Mouse (Mus musculus) heart, postnatal 36 days (tissue): Measurements from ENCODE around the gene Rnf44. TPM values are rescaled to one million over a fixed set of nuclear protein-coding genes. Genes with fewer than 3 reads are reported as not detected.

ENCODE experiments used
- DNase-seq, 2 experiments: peaks; one replicate each; pipeline ENCODE4 v3.0.0; 2021 to 2022
- intact Hi-C: fragments of 180-260 bp; cut with DNase I; formaldehyde crosslinking; loops from one replicate; pipeline ENCODE4 v1.15.1; 2025
- total RNA-seq, 2 experiments: library from RNA; stranded (reverse); gene quantifications; 2 replicates each; pipeline ENCODE4 v1.2.3; 2021

Gene Rnf44
- total RNA-seq, 2 experiments from 2014 or later: 50.1 to 54.7 TPM

GRCm38 (mm10) chr13:54687575-54688424, 5.9 kb downstream of the Rnf44 start:
- intact Hi-C loops: loop anchor here (2.0 to 5.0 kb wide), 2 partner anchors 65 to 125 kb away; no protein-coding TSS in a partner anchor
- peak; percentile 97 to 98 for DNase-seq

DNA sequence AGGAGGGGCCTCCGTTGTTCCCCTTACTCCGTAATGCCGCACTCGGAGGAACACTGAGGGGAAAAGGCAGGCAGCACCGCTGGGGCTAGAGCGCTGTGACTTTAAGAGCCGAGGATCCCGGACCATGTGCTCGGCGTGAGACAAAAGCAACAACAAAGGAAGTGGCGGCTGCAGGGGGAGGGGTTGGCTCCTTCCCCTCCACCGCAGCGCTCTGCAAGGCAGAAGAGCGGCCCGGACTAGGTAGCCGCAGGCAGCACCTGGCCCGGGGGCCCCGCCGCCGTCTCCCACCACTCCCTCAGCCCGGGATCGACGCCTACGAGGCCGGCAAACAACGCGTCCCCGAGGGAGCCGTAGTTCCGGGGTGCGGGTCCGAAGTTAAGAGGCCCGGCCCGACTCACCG, 6.6 kb downstream of the Rnf44 start:
- peak; percentile 74 to 80 for DNase-seq
- intact Hi-C loops: loop anchor here (2.0 to 5.0 kb wide), 2 partner anchors 64 to 125 kb away; no protein-coding TSS in a partner anchor

DNA sequence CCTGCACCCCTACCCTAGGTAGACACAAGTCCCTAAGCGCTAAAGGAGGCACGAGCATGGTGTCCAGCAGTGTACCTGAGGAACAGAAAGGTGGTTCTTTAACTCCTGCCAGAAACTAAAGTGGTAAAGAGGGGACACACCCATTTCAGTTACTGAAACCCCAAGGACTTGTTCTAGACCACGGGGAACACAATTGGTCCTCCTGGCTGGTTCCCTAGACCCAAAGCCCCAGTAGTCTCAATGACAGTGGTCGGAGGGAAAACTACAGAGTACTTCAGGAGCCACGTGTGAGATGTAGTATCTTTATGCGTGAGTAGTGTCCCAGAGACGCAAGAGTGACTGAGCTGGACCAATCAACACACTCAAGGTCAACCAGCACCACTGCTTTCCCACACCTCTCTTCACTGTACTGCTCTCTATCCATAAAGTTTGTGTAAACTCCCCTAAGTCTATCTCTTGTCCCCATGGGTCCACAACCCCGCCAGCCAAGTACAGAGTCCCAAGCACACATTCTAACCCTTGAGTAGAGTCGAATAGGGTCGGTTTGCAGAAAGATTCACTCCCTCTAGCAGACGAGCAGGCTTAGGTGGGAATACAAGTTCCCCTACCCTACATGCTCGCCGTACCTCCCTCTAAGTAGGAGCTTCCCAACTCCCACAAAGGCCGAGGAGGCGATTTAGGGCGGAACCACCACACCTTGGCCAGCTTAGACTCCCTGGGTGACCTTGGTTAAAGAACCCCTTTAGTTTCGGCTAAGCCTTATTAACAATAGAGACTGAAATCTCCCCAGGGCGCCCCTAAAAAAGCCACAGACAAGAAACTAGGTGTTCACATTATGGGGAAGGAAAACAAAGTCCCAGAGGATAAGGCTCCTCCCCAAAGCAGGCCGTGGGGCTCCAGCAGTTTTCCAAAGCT, 7.3 kb downstream of the Rnf44 start:
- DNase-seq: no peak
- intact Hi-C loops: loop anchor here (2.0 to 5.0 kb wide), 2 partner anchors 64 to 124 kb away; no protein-coding TSS in a partner anchor

- peak; percentile 34 to 50 for DNase-seq
- intact Hi-C loops: loop anchor here (5.0 kb wide), 1 partner anchor 123 kb away; no protein-coding TSS in a partner anchor
These were observed 8.5 kb downstream of the Rnf44 start for GRCm38 (mm10) chr13:54685174-54685573.

DNA sequence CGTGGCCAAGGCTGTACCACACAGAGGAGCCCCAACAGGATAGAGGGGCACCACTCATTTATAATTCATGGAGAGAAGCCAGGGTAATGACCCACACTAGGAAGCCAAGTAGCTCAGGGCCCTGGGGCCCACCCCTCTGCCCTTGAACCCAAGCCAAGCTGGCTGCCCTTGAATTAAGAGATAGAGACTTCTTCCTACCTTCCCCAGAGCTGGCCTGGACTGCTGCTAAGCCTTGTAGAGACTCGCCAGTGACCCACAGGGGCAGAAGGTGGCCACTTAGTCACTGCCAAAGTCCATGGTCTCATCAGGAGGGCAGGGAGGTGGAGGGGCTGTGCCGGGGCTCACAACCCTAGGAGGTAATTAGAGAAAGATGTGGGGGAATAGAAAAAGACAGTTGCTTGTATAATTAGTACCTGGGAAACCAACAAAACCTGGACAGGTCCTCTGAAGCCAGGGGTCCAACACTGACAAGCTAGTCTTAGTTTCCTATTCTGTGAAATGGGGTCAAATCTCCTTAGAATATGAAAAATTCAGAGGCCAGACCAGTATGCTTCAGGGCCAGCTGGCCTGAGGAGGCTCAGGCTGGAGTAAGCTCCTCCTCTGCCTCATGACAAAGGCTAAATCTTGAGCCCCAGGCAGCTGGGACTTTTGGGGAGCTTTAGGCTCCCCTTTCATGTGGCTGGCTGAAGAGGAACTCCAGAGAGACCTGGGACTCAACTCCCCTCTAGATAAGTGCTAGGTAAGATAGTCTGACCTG, 9.4 kb downstream of the Rnf44 start:
- intact Hi-C loops: no loop called here

DNA sequence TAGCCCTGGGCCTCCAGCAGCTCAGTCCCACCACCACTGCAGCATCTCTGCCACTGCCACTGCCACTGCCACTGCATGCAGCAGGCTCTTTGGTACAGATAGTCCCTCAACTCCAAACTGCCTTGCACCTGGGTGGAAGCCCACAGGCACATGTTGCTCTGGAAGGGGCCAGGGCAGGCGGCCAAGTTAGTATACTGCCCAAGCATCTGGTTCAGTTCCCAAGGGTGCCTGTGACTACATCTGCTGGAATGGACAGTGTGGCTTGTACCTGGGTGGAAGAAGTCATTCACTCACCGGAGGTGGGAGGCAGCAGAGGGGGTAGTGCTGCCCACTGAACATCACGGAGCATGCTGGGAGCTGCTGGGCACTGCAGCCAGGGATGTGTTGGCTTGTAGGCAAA, 10.4 kb downstream of the Rnf44 start:
- no peak for DNase-seq
- intact Hi-C loops: no loop called here

More for the DNA sequence above, 9.4 kb downstream of the Rnf44 start:
- no peak for DNase-seq

DNA sequence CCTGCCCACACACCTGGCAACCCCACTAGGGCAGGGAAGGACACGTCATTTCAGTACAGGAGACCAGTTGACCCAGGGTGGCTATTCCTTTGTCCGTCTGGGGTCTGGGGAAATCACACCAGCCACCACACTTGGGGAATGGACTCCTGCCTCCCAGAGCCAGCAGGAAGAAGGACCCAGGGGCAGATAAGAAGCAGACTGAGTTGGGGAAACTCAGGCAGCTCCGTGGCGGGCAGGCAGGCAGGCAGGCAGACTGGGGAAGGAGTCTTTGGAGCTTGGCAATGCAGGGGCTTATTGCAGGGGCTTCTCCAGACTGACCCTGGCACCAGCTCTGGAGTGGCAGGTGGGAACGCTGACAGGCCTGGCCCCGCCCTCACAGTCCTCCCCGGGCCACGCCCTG, 12.4 kb downstream of the Rnf44 start:
- no peak for DNase-seq
- intact Hi-C loops: no loop called here

- DNase-seq: no peak
- intact Hi-C loops: no loop called here
These were observed 13.4 kb downstream of the Rnf44 start for GRCm38 (mm10) chr13:54680184-54680853.

GRCm38 (mm10) chr13:54678263-54678662, 15.4 kb downstream of the Rnf44 start:
- DNase-seq: no peak
- intact Hi-C loops: no loop called here

GRCm38 (mm10) chr13:54675895-54676590, 17.7 kb downstream of the Rnf44 start:
- no peak for DNase-seq
- intact Hi-C loops: no loop called here

GRCm38 (mm10) chr13:54670491-54670890, 23.2 kb downstream of the Rnf44 start:
- DNase-seq: no peak
- intact Hi-C loops: no loop called here

DNA sequence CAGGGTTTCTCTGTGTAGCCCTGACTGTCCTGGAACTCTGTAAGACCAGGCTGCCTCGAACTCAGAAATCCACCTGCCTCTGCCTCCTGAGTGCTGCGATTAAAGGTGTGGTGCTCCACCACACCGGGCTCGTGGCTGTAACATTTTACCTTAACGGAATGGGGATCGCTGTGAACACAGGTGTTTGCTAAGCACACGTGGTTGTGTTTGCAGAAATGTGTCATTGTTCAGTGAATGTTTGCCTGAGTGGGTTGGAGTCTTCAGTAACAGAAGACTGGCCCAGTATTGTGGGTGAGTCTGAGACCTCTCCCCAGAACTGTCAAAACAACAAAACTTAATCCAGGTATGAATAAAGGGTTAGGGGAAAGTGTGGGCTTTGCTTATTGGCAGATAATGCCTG, 28.6 kb downstream of the Rnf44 start:
- intact Hi-C loops: no loop called here
- DNase-seq: no peak

- no peak for DNase-seq
- intact Hi-C loops: no loop called here
These were observed 29.2 kb downstream of the Rnf44 start for GRCm38 (mm10) chr13:54664509-54664908.

DNA sequence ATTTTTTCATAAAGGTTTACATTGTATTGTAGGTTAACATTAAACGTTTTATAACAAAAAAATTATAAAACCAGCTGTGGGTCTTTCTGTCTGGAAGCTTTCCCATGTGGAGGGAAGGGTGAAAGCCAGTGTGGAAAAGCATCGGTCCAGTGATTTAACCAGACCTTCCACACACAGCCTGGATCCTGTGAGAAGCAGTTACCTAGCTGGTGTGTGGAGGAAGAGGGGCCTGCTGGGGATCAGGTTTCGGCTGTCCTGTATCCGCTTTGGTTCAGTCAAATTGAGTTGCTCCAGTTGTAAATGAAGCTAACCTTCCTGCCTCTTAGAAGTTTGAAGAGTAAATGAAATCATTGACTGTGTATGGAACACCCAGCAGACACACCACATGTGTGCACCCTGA, 29.7 kb downstream of the Rnf44 start:
- no peak for DNase-seq
- intact Hi-C loops: no loop called here

GRCm38 (mm10) chr13:54661358-54661757, 32.3 kb downstream of the Rnf44 start:
- intact Hi-C loops: no loop called here
- no peak for DNase-seq

DNA sequence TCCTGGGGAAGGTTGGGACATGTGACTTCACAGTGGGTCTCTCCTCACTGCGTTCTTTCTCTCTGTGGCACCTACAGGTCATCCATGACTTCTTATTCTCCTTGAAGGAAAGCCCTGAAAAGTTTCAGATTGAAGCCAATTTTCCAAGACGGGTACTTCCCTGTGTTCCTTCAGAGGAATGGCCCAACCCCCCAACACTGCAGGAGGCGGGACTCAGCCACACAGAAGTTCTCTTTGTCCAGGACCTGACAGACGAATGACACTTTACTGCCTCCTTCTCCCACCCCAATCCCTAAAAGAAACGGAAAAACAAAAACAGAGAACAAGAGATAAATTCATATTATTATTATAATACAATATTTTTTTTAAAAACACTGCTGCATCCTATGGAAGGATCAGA, 32.8 kb downstream of the Rnf44 start:
- DNase-seq: no peak
- intact Hi-C loops: no loop called here

DNA sequence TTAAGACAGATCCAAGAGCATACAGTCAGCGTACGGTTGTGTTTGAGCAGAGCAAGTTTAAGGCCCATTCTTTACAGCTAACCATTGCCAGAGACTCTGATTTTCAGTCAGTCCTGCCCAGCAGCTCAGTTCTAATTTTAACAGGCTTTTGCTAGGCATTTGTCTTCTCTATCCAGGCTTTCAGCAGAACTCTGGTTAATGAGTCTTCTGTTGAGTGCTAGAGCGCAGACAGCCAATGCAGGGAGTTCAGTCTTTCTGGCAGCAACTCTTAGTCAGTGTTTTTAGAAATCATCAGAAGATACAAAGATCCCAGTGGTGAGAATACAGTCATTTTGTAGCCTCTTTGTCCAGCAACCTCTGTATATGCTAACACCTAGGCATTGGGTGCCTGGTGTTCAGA, 43.2 kb downstream of the Rnf44 start:
- intact Hi-C loops: no loop called here

GRCm38 (mm10) chr13:54635011-54635410, 58.7 kb downstream of the Rnf44 start:
- no peak for DNase-seq
- intact Hi-C loops: no loop called here

More for the DNA sequence above, 43.2 kb downstream of the Rnf44 start:
- DNase-seq: no peak

- intact Hi-C loops: no loop called here
- DNase-seq: no peak
These were observed 60.9 kb downstream of the Rnf44 start for GRCm38 (mm10) chr13:54632731-54633277.
